Mouse (Mus musculus): Measurements from ENCODE around the gene Tab1. TPM values are rescaled to one million over a fixed set of nuclear protein-coding genes. Genes with fewer than 3 reads are reported as not detected.

Tab1 gene
- polyA plus RNA-seq, 1 experiment from 2014 or later = 32.3 TPM

DNA sequence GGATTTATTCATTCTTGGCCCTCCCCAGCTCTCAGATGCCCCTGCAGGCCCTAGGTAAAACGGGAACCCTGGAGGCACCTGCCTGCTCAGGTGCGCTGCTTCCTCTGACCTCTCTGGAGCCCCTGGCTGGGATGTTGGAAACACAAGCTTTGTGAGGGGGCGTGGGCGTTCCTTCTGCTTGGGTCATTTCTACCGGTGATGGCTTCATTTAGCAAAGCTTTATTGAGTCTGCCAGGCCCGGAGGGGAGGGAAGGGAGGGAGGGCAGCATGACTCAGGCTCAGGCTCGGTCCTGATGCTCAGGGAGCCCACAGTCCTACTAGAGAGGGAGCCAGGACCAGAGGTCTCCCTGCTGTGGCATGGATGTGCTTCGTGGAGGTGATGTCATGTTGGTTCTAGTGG, 40.3 kb upstream of the Tab1 start:
- DNase-seq (ENCODE audit: low read depth, low spot score) = no peak
- ATAC-seq = no peak
- ChIA-PET CTCF (interaction anchor here (0.8 kb wide), 1 partner anchor 26 kb away, joined by 3 read pairs; no protein-coding TSS in a partner anchor), POLR2A (interaction anchor here (0.6 to 0.7 kb wide), 2 partner anchors 8 to 10 kb away, joined by 3 read pairs; no protein-coding TSS in a partner anchor)
- in situ Hi-C loops (cut with MboI; ENCODE audit: low pct_unique_long_range_greater_than_20kb) = no loop called here
- no peak for TF ChIP-seq CTCF (IDR thresholded peaks at IDR 0.05)
- no peaks in the 10 kb centered on the region for H3K27me3 ChIP-seq

DNA sequence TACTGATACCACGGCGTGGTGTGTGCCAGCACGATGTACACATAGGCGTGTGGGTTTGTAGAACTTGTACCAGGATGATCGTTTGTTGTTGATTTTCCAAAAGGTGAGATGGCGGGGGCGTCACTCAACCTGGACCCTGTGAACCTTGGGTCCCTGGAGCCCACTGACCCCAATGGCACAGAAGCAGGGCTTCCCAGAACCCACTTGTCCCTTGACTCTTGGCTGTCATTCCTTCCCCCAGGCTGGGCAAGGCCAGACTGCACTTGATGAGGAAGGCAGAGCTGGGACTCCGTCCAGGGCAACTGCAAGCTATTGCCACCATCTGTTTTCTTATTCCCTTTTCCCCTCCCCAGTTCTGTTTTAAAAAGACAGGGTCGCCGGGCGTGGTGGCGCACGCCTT, 38.7 kb upstream of the Tab1 start:
- no peak for TF ChIP-seq CTCF (IDR thresholded peaks at IDR 0.05)
- ChIA-PET CTCF (no interaction called here), POLR2A (no interaction called here)
- ATAC-seq (no peak), DNase-seq (ENCODE audit: low read depth, low spot score) (no peak)
- no peaks in the 10 kb centered on the region for H3K27me3 ChIP-seq
- in situ Hi-C loops (cut with MboI; ENCODE audit: low pct_unique_long_range_greater_than_20kb) = no loop called here

GRCm38 (mm10) chr15:80095596-80095995, 37.3 kb upstream of the Tab1 start:
- ATAC-seq (no peak), DNase-seq (ENCODE audit: low read depth, low spot score) (no peak)
- no peak for TF ChIP-seq CTCF (IDR thresholded peaks at IDR 0.05)
- in situ Hi-C loops (cut with MboI; ENCODE audit: low pct_unique_long_range_greater_than_20kb) = loop anchor here (5.0 kb wide), 2 partner anchors 37 to 127 kb away; partner anchors contain the start of gene Tab1
- ChIA-PET CTCF (no interaction called here), POLR2A (interaction anchor here (1.0 kb wide), 1 partner anchor 78 kb away, joined by 3 read pairs; the partner anchor contains the start of gene Mgat3)
- no peaks in the 10 kb centered on the region for H3K27me3 ChIP-seq

GRCm38 (mm10) chr15:80096406-80096805, 36.5 kb upstream of the Tab1 start:
- no peaks in the 10 kb centered on the region for H3K27me3 ChIP-seq
- POLR2A ChIA-PET = no interaction called here
- CTCF ChIA-PET = no interaction called here
- ATAC-seq (no peak), DNase-seq (ENCODE audit: low read depth, low spot score) (no peak)
- TF ChIP-seq CTCF (IDR thresholded peaks at IDR 0.05) = no peak
- in situ Hi-C loops (cut with MboI; ENCODE audit: low pct_unique_long_range_greater_than_20kb) = loop anchor here (5.0 kb wide), 2 partner anchors 36 to 126 kb away; partner anchors contain the start of gene Tab1

- in situ Hi-C loops (cut with MboI; ENCODE audit: low pct_unique_long_range_greater_than_20kb) = loop anchor here (5.0 kb wide), 2 partner anchors 35 to 125 kb away; partner anchors contain the start of gene Tab1
- ATAC-seq (no peak), DNase-seq (ENCODE audit: low read depth, low spot score) (no peak)
- ChIA-PET POLR2A (no interaction called here), CTCF (interaction anchor here (1.7 kb wide), 1 partner anchor 8 kb away, joined by 5 read pairs; no protein-coding TSS in a partner anchor)
- no peaks in the 10 kb centered on the region for H3K27me3 ChIP-seq
- no peak for TF ChIP-seq CTCF (IDR thresholded peaks at IDR 0.05)
These were observed 35.7 kb upstream of the Tab1 start for GRCm38 (mm10) chr15:80096946-80097881.

DNA sequence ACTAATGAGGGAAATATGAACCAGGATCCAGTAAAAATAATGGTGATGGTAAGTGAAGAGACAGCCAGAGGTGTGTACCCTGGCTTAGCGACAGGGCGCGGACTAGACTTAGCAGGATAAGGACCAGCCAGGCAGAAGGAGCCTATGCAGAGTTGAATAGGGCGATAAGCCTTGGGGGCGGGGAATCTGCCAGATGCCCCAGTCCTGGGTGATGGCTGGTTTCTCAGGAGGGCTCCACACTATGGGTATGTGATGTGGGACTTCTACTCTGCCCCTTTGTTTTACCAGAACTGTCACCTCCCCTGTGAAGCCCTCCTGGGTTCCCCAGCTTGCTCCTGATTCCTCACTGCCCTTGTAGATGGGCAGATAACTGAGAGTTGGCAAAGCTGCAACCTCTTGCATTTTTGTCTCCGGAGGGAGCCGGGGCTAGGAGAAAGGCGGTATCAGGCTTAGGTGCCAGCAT, 34.9 kb upstream of the Tab1 start:
- CTCF ChIA-PET = interaction anchor here (0.8 to 1.7 kb wide), 2 partner anchors 9 to 127 kb away, joined by 3 to 5 read pairs; no protein-coding TSS in a partner anchor
- in situ Hi-C loops (cut with MboI; ENCODE audit: low pct_unique_long_range_greater_than_20kb) = loop anchor here (5.0 kb wide), 2 partner anchors 34 to 124 kb away; partner anchors contain the start of gene Tab1

DNA sequence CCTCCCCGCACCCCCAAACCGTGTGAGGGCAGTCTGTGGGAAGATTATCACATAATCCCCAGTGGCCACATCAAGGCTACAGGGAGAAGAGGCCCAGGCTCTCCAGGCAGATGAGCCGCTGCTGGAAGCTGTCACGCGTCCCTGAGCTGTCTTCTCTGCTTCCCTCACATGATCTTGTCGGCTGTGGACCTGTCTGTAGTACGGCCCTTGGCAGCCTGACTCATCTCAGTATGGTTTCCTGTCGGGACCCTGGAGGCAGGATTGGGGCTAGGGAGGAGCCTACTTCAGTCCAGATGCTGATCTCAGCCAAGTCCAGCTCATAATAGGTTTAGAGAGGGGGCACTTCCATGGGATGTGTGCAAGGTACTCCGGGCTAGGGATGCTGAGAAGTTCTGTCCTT, 34.1 kb upstream of the Tab1 start:
- DNase-seq (ENCODE audit: low read depth, low spot score) = peak; percentile 94
- ATAC-seq = peak; percentile 68
- ChIA-PET CTCF (interaction anchor here (0.8 to 1.7 kb wide), 4 partner anchors 8 to 126 kb away, joined by 3 to 6 read pairs (median 5); partner anchors contain the start of genes Rpl3 and Syngr1), POLR2A (interaction anchor here (1.4 to 1.9 kb wide), 3 partner anchors 10 to 27 kb away, joined by 5 to 6 read pairs (median 6); no protein-coding TSS in a partner anchor)
- in situ Hi-C loops (cut with MboI; ENCODE audit: low pct_unique_long_range_greater_than_20kb) = loop anchor here (5.0 kb wide), 2 partner anchors 33 to 123 kb away; partner anchors contain the start of gene Tab1
- no peaks in the 10 kb centered on the region for H3K27me3 ChIP-seq
- no peak for TF ChIP-seq CTCF (IDR thresholded peaks at IDR 0.05)

More for the DNA sequence above, 34.9 kb upstream of the Tab1 start:
- ATAC-seq (no peak), DNase-seq (ENCODE audit: low read depth, low spot score) (no peak)
- POLR2A ChIA-PET = interaction anchor here (1.9 kb wide), 1 partner anchor 16 kb away, joined by 5 read pairs; no protein-coding TSS in a partner anchor
- no peaks in the 10 kb centered on the region for H3K27me3 ChIP-seq
- no peak for TF ChIP-seq CTCF (IDR thresholded peaks at IDR 0.05)

- POLR2A ChIA-PET = interaction anchor here (0.6 to 1.9 kb wide), 4 partner anchors 9 to 166 kb away, joined by 3 to 6 read pairs (median 6); no protein-coding TSS in a partner anchor
- DNase-seq (ENCODE audit: low read depth, low spot score) (no peak), ATAC-seq (no peak)
- in situ Hi-C loops (cut with MboI; ENCODE audit: low pct_unique_long_range_greater_than_20kb) = loop anchor here (5.0 kb wide), 2 partner anchors 33 to 123 kb away; partner anchors contain the start of gene Tab1
- no peaks in the 10 kb centered on the region for H3K27me3 ChIP-seq
- TF ChIP-seq CTCF (IDR thresholded peaks at IDR 0.05) = no peak
- CTCF ChIA-PET = interaction anchor here (1.7 kb wide), 3 partner anchors 8 to 14 kb away, joined by 5 to 6 read pairs (median 5); partner anchors contain the start of genes Rpl3 and Syngr1
These were observed 33.5 kb upstream of the Tab1 start for GRCm38 (mm10) chr15:80099477-80099876.

GRCm38 (mm10) chr15:80100196-80100595, 32.7 kb upstream of the Tab1 start:
- no peak for DNase-seq (ENCODE audit: low read depth, low spot score)
- no peak for ATAC-seq
- in situ Hi-C loops (cut with MboI; ENCODE audit: low pct_unique_long_range_greater_than_20kb) = no loop called here
- POLR2A ChIA-PET = interaction anchor here (1.4 to 1.9 kb wide), 3 partner anchors 8 to 25 kb away, joined by 5 to 6 read pairs (median 6); no protein-coding TSS in a partner anchor
- CTCF ChIA-PET = interaction anchor here (1.7 kb wide), 2 partner anchors 9 to 13 kb away, joined by 5 to 6 read pairs; partner anchors contain the start of genes Rpl3 and Syngr1
- no peaks in the 10 kb centered on the region for H3K27me3 ChIP-seq
- no peak for TF ChIP-seq CTCF (IDR thresholded peaks at IDR 0.05)

GRCm38 (mm10) chr15:80100871-80101270, 32.1 kb upstream of the Tab1 start:
- no peak for DNase-seq (ENCODE audit: low read depth, low spot score)

More at GRCm38 (mm10) chr15:80100871-80101270, 32.1 kb upstream of the Tab1 start:
- no peak for ATAC-seq
- in situ Hi-C loops (cut with MboI; ENCODE audit: low pct_unique_long_range_greater_than_20kb) = no loop called here
- POLR2A ChIA-PET = no interaction called here
- TF ChIP-seq CTCF (IDR thresholded peaks at IDR 0.05) = no peak
- no peaks in the 10 kb centered on the region for H3K27me3 ChIP-seq
- CTCF ChIA-PET = no interaction called here
